Mouse (Mus musculus): Measurements from ENCODE around the gene Chac2.
"Not testable (repeated sequence)": the region's sequence is repeated elsewhere in the genome, so short reads cannot be mapped to it uniquely, and the experiment has no call there.

The Chac2 gene
- long read RNA-seq, experiment 1, transcript Chac2-202 (3 exons, 1,315 nt): major isoform, 11 of 14 reads
- long read RNA-seq, experiment 1, partial matches to known transcripts: 0 of 14 reads
- long read RNA-seq, experiment 1, other reads (novel, unspliced or antisense): 2 of 14 reads
- long read RNA-seq, experiment 2, transcript Chac2-202 (3 exons, 1,315 nt): major isoform, 10 of 13 reads
- long read RNA-seq, experiment 2, partial matches to known transcripts: 0 of 13 reads
- long read RNA-seq, experiment 2, other reads (novel, unspliced or antisense): 2 of 13 reads

- intact Hi-C loops (cut with DNase I): no loop called here
Observed at GRCm38 (mm10) chr11:30985877-30986624, at the start of gene Chac2. Chac2 (minus strand) TSS chr11:30986350.

DNA sequence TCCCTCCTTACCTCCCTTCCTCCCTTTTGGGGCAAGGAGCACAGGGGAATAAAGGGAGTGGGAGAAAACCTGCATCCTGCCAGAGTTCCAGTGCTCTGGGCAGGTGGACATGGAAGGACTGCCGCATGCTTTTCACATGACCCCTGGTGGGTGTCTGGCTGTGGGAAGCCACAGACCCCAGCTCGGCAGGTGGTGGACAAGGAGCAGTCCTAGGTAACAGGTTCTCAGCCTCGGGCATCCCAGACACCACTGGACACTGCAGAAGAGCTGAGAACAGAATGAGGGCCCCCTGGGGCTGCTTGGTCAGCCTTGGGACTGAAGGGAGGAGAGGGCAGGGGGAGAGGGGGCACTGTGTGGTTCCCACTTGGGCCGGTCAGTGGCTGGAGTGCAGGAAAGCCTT is 48.8 kb upstream of the Chac2 start:
- intact Hi-C loops (cut with DNase I): no loop called here

DNA sequence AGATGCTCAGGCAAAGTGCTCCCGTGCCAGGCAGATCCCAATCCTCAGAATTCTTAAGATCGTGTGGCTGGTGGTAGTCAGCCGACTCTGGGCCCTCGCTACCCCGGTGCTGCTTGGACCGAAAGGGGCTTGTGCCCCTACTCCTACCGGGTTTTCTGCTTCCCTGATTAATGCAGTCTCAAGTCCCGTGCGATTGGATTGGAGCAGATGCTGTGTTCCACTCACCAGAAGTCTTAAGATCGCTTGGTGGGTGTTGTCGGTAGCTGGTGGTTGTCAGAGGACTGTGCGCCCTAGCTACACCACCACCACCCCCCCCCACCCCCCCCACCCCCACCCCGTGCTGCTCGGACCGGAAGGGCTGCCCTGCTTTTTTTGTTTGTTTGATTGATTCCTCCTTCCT is 31.3 kb upstream of the Chac2 start:
- intact Hi-C loops (cut with DNase I): not testable (repeated sequence)

DNA sequence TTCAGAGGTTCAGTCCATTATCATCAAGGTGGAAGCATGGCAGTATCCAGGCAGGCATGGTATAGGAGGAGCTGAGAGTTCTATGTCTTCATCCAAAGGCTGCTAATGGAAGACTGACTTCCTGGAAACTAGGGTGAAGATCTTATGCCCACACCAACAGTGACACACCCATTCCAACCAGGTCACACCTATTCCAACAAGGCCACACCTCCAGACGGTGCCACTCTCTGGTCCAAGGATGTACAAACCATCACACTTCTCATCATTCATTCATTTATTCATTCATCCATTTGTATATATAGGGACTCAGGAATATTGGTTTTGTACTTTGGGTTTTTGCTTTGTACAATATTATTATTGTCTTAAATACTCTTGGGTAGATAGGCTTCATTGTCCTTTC is 23.5 kb upstream of the Chac2 start:
- intact Hi-C loops (cut with DNase I): not testable (repeated sequence)

- intact Hi-C loops (cut with DNase I): no loop called here
Observed at GRCm38 (mm10) chr11:31001169-31001908, 15.2 kb upstream of the Chac2 start.

- intact Hi-C loops (cut with DNase I): no loop called here
Observed at GRCm38 (mm10) chr11:31000028-31000427, 13.9 kb upstream of the Chac2 start.

DNA sequence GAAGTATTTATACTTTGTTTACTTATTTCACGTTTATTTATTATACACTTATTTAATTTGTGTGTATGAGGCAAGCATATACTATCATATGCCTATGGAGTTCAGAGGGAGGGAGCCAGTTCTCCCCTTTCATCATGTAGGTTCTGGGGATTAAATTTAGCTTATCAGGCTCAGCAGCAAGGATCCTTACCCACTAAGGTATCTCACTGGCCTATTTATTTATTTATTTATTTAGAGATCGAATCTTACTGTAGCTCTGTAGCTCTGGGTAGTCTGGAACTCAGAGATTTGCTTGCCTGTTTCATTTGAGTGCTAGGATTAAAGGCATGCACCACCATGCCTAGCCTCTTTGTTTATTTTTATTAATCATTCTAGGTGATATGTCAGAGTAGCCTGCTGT is 12.6 kb upstream of the Chac2 start:
- intact Hi-C loops (cut with DNase I): no loop called here

DNA sequence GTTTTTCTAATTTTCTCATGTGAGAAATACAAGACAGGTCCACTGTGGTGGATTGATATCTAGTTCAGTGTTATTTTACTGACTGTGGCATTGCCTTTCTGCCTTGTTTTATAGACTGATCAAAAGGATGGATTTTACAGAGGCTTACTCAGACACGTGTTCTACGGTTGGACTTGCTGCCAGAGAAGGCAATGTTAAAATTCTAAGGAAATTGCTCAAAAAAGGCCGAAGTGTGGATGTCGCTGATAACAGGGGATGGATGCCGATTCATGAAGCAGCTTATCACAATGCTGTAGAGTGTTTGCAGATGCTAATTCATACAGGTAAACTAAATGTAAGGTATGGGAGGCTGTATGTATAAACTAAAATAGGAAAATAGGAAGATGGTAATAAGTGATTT is 12.0 kb upstream of the Chac2 start:
- intact Hi-C loops (cut with DNase I): no loop called here

DNA sequence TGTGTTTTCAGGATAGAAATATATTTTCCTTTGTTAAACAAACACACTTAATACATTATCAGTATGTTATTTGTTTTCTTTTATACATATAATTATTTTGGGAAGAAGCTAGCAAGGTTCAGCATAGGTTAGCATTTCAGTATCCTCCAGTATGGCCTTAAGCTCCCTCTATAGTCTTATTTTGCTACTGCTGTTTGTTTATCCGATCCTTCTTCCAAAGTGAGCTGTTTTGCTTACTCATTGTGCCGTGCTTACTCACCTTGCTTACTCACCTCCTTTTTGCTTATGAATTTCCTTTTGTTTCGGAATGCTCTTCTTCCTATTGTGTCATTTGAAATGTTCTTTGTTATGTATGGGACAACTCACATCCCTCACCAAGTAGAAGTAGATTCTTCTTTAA is 10.5 kb upstream of the Chac2 start:
- intact Hi-C loops (cut with DNase I): no loop called here

- intact Hi-C loops (cut with DNase I): no loop called here
Observed at GRCm38 (mm10) chr11:30986625-30987017, 471 bp upstream of the Chac2 start.

GRCm38 (mm10) chr11:30985237-30985636 is 913 bp downstream of the Chac2 start:
- intact Hi-C loops (cut with DNase I): no loop called here

DNA sequence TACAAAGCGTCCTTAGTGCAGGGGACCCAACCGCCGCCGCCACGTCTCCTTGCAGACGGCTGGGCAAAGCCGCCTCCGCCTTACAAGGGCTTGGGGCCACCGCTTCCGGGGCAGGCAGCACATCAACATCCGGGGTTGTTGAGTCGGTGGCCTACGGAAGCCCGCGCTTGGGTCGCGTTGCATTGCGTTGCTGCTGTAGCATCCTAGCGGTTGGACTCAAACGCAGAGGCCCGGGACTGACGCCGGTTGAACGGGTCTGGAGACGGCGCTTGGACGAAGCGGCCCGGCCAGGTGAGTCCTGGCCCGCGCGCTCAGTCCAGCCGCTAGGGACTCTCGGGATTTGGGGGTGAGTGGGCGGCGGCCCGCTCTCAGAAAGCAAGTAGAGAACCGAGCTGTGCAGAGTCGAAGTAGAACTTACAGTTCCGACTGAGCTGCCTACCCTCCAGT is 31.8 kb downstream of the Chac2 start, which contains the start of gene Erlec1:
Erlec1 (minus strand) TSS at position 57 of the 447 bp plus-strand sequence.
- intact Hi-C loops (cut with DNase I): no loop called here

DNA sequence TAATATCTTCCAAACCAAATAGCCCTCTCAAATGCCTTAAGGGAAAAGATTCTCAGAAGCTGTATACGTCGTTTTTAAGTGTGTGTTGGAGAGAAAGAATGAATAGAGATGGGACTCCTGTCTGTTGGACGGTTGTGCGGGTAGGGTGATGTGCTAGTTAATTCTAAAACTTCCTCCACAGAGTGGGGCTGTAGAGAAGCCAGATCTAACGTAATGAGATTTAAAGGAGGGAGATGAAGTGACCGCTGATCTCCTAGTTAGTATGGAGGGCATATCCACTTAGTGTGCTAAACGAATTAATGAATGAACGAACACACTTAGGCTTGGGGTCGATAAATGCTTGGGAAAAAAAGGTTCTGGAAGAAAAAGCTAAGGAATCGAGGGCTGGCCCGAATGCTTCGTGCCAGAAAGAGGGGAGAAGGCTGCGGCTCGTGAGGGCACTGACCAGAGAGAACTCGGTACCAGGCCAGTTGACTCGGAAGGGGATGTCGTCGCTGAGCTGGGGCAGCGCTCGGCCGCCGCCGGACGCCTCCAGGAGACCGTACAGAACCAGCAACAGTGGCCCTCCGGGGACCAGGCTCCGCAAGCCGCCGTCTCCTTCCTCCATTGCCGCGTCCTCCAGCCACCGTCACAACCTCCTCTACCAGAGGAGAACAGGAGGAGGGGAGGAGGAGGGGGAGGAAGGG is 32.5 kb downstream of the Chac2 start:
- intact Hi-C loops (cut with DNase I): no loop called here

- intact Hi-C loops (cut with DNase I): no loop called here
Observed at GRCm38 (mm10) chr11:30952829-30953228, 33.3 kb downstream of the Chac2 start.

GRCm38 (mm10) chr11:30943522-30943921 is 42.6 kb downstream of the Chac2 start:
- intact Hi-C loops (cut with DNase I): no loop called here

DNA sequence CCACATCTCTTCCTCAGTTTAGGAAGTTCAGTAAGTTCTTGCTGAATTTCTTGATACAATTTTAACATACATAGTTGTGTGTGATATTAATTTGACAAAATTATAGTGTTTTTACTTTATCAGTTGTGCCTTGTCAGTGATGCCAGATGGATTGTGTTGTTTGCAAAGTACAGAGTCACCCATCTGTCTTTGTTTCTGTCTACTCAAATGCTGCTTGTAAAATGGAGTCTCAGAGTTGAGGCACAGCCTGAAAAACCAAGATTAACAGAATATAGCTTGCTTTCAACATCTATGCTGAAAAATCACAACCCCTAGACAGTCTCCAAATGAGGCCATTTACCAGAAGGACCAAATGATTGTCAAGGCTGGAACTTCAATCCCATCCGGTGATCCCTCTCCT is 57.7 kb downstream of the Chac2 start:
- intact Hi-C loops (cut with DNase I): no loop called here

GRCm38 (mm10) chr11:30928079-30928478 is 58.1 kb downstream of the Chac2 start:
- intact Hi-C loops (cut with DNase I): no loop called here

Data from adrenal gland (tissue).